Mouse (Mus musculus) urinary bladder, postnatal 25 days (tissue): ENCODE results near the gene Pramef6.
"Not testable (repeated sequence)": the region's sequence is repeated elsewhere in the genome, so short reads cannot be mapped to it uniquely, and the experiment has no call there.

Source experiments
- DNase-seq: peaks from one replicate; pipeline ENCODE4 v3.0.0; 2022; ENCODE audit warnings: low spot score

Gene Pramef6

DNA sequence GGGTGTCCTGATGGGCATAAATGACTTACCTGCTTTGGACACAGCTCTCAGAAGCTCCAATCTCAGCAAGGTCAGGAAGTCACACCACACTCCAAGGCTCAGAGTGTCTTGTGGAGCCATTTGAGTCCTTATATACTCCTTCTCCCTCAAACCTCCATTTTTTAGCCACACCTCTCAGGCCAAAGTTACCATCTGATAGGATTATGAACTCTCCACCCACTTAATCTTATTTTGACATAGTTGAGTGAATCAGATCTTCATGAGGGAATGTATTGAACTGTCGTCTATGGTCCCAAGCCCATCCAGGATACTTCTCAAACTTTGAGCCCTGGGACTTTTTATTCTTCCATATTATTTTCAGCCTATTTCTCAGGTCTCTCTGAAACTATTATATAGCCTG, at the start of gene Pramef6:
Pramef6 (minus strand) TSS at position 101 of the 400 bp plus-strand sequence.
- DNase-seq, result not testable (repeated sequence)

GRCm38 (mm10) chr4:143894406-143894805, 5.8 kb downstream of the Pramef6 start:
- not testable (repeated sequence) for DNase-seq

- DNase-seq, result not testable (repeated sequence)
Measured at GRCm38 (mm10) chr4:143882371-143882770, 17.8 kb downstream of the Pramef6 start.

GRCm38 (mm10) chr4:143846197-143846596, 54.0 kb downstream of the Pramef6 start, which contains the start of gene Gm13103:
Gm13103 (plus strand) TSS chr4:143846497.
- not testable (repeated sequence) for DNase-seq
